ENCODE assay signal across 8 mouse cellular contexts in the genomic region with DNA sequence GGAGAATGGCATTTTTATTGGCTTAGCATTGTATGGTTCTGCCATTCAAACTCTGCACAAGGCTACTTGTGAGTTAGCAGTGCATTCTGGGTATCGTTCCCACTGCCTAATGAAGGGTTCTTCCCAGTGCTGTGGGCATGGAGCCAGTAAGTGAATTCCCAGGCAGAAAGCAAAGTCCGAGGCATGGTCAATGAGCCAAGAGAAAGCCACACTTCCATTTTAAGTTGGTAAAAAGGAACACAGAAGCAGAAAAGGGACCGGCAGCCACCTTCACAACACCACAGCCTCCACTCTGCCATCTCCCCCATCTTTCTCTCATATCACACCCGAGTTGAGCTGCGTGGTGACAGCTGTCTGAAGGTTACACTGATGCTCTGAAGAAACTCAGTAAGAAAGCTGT.
DNase-seq lines count a peak whose midpoint lies in the region; ATAC-seq lines count a peak whose summit lies in the region.

No protein-coding gene starts in this region.

- H3K4me1 ChIP-seq in embryonic facial prominence, embryonic 13.5 days: peaks cover 44% of the 10 kb centered on the region
- H3K4me1 ChIP-seq in embryonic facial prominence, embryonic 10.5 days: peaks cover 31% of the 10 kb centered on the region
- peaks cover 33% of the 10 kb centered on the region for H3K4me1 ChIP-seq in embryonic facial prominence, embryonic 14.5 days (ENCODE audit: control insufficient read depth, insufficient read depth, low read length)
- peaks cover 31% of the 10 kb centered on the region for H3K4me1 ChIP-seq in heart, embryonic 12.5 days (replicated peaks)

- H3K27ac ChIP-seq in embryonic facial prominence, embryonic 13.5 days: peak overlapping the region; percentile 0; the same call in 1 of the 2 replicates
- no peak overlapping the region for H3K27ac ChIP-seq in embryonic facial prominence, embryonic 10.5 days (replicated peaks)
- peak overlapping the region; percentile 61; the same call in 1 of the 2 replicates for H3K27ac ChIP-seq in embryonic facial prominence, embryonic 14.5 days (replicated peaks; ENCODE audit: low read depth, low read length)
- H3K27ac ChIP-seq in heart, embryonic 12.5 days (ENCODE audit: poor library complexity, severe bottlenecking): peak overlapping the region; percentile 3; the same call in 1 of the 2 replicates

- H3K9ac ChIP-seq in embryonic facial prominence, embryonic 13.5 days: no peak overlapping the region
- H3K9ac ChIP-seq in embryonic facial prominence, embryonic 14.5 days (ENCODE audit: low read depth, low read length): no peak overlapping the region
- H3K9ac ChIP-seq in heart, embryonic 12.5 days: no peak overlapping the region

- ATAC-seq in embryonic facial prominence, embryonic 13.5 days (ENCODE audit: insufficient number of reproducible peaks, insufficient read depth, low FRiP score, low TSS enrichment, low read depth): no peak
- ATAC-seq in embryonic facial prominence, embryonic 14.5 days (ENCODE audit: low read depth): 0 out of 2 replicates have a peak, but pooled peaks have one; percentile 48
- 0 out of 2 replicates have a peak, but pooled peaks have one; percentile 42 for ATAC-seq in heart, embryonic 12.5 days (ENCODE audit: insufficient number of reproducible peaks, low FRiP score)
- ATAC-seq in megakaryocyte progenitor cell, adult 5-6 weeks (replicated peaks; ENCODE audit: poor library complexity): no peak

- H3K36me3 ChIP-seq in embryonic facial prominence, embryonic 13.5 days: no peaks in the 10 kb centered on the region
- no peaks in the 10 kb centered on the region for H3K36me3 ChIP-seq in embryonic facial prominence, embryonic 10.5 days (replicated peaks)
- no peaks in the 10 kb centered on the region for H3K36me3 ChIP-seq in embryonic facial prominence, embryonic 14.5 days (ENCODE audit: control insufficient read depth, insufficient read depth, low read length)
- no peaks in the 10 kb centered on the region for H3K36me3 ChIP-seq in heart, embryonic 12.5 days

- no peaks in the 10 kb centered on the region for H3K27me3 ChIP-seq in embryonic facial prominence, embryonic 13.5 days
- H3K27me3 ChIP-seq in embryonic facial prominence, embryonic 10.5 days (replicated peaks; ENCODE audit: low read depth, poor library complexity, severe bottlenecking): peaks cover 5% of the 10 kb centered on the region; the same call in 1 of the 2 replicates
- H3K27me3 ChIP-seq in embryonic facial prominence, embryonic 14.5 days (replicated peaks; ENCODE audit: control insufficient read depth, insufficient read depth, low read length): no peaks in the 10 kb centered on the region
- no peaks in the 10 kb centered on the region for H3K27me3 ChIP-seq in heart, embryonic 12.5 days (replicated peaks)

- no peak overlapping the region for H3K4me2 ChIP-seq in embryonic facial prominence, embryonic 13.5 days
- H3K4me2 ChIP-seq in embryonic facial prominence, embryonic 14.5 days (ENCODE audit: low read depth, low read length): no peak overlapping the region
- H3K4me2 ChIP-seq in heart, embryonic 12.5 days: peak overlapping the region; percentile 54

- no peaks in the 10 kb centered on the region for H3K9me3 ChIP-seq in embryonic facial prominence, embryonic 13.5 days
- no peaks in the 10 kb centered on the region for H3K9me3 ChIP-seq in embryonic facial prominence, embryonic 10.5 days
- H3K9me3 ChIP-seq in embryonic facial prominence, embryonic 14.5 days (ENCODE audit: control insufficient read depth, low read length): no peaks in the 10 kb centered on the region
- no peaks in the 10 kb centered on the region for H3K9me3 ChIP-seq in heart, embryonic 12.5 days (replicated peaks)

- no peak overlapping the region for H3K4me3 ChIP-seq in embryonic facial prominence, embryonic 13.5 days
- H3K4me3 ChIP-seq in embryonic facial prominence, embryonic 10.5 days: no peak overlapping the region
- H3K4me3 ChIP-seq in embryonic facial prominence, embryonic 14.5 days (ENCODE audit: low read depth, low read length): no peak overlapping the region
- no peak overlapping the region for H3K4me3 ChIP-seq in heart, embryonic 12.5 days

- 75% methylated on average over 5 of the region's 5 CpGs for WGBS in embryonic facial prominence, embryonic 13.5 days
- 86% methylated on average over 5 of the region's 5 CpGs for WGBS in embryonic facial prominence, embryonic 10.5 days
- WGBS in embryonic facial prominence, embryonic 14.5 days: 55% methylated on average over 5 of the region's 5 CpGs
- 28% methylated on average over 5 of the region's 5 CpGs for WGBS in heart, embryonic 12.5 days

- no peak for DNase-seq in embryonic facial prominence, embryonic 10.5 days (ENCODE audit: low spot score)
- DNase-seq in embryonic facial prominence, embryonic 14.5 days (ENCODE audit: low spot score): no peak
- DNase-seq in kidney, postnatal 36 days: peak; percentile 87 to 89
- DNase-seq in right cerebral cortex, postnatal 36 days (ENCODE audit: low spot score in 2 of 2): peak; percentile 19 to 23
- no peak for DNase-seq in urinary bladder, adult 2 months (ENCODE audit: low spot score)

Comparison
In these comparisons a context has a peak if more than half of its experiments do, and no peak if none do; other contexts are left out.
1. ATAC-seq: peak in embryonic facial prominence, embryonic 14.5 days (single experiment) and heart, embryonic 12.5 days (single experiment); none in embryonic facial prominence, embryonic 13.5 days (single experiment) and megakaryocyte progenitor cell, adult 5-6 weeks (single experiment).
2. DNase-seq: peak in kidney, postnatal 36 days (2 of 2) and right cerebral cortex, postnatal 36 days (2 of 2); none in embryonic facial prominence, embryonic 10.5 days (single experiment), embryonic facial prominence, embryonic 14.5 days (single experiment) and urinary bladder, adult 2 months (single experiment).